8 mouse cellular contexts compared by ENCODE assay signal in the genomic region with DNA sequence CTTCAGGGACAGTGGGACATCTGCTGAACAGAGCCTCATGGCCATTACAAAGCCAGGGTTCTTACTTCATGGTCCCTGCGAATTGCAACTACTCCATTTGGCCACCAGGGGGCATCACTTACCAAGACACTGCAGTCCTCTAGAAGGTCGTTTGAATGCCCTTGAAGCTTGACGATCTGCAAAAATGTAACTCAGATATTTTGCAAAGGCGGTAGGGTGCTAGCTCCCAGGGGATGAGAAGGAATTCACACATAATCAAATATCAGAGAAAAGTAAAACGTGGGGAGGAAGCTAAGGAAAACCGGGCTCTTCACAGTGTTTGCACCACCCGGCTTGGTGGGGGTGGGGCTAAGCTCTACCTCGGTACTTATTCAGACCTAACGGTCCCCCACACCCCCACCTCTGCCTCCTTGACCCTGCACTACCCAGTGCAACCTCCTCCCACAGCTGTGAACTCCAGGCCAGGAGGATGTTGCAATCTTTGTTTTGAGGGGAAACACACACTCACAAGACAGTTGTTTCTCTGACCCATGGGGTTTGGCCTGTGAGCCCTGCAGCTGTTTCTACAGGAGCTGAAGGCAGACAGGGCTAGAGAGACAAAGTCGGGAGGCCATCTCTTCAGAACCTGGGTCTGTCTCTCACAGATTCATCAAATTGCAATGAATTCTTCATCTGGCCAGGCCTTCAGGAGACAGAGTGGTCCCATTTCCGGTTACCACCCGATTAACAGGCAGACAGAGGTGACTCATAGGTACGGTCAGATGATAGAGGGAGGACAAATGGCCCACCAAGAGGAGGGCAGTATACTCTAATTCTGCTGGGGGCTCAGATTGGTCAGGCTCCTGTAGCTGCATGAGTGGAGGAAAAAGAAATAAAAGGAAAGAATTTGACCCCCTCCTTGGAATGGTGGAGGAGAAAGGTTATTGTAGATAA.
DNase-seq lines count a peak whose midpoint lies in the region; ATAC-seq and TF ChIP-seq lines count a peak whose summit lies in the region.

No protein-coding gene starts in this region.

- 0 out of 2 replicates have a peak overlapping the region, but pooled peaks have one; percentile 14 for H3K9ac ChIP-seq in heart, adult 2 months (ENCODE audit: low read depth, low read length)
- no peak overlapping the region for H3K9ac ChIP-seq in limb, embryonic 14.5 days (ENCODE audit: low read depth, low read length, severe bottlenecking)
- H3K9ac ChIP-seq in midbrain, embryonic 16.5 days (ENCODE audit: low read depth, low read length), result peak overlapping the region; percentile 49; the same call in 1 of the 2 replicates

- H3K36me3 ChIP-seq in heart, adult 2 months (ENCODE audit: control insufficient read depth, insufficient read depth, low read length), result no peaks in the 10 kb centered on the region
- H3K36me3 ChIP-seq in kidney, adult 2 months (ENCODE audit: control insufficient read depth, insufficient read depth, low read length), result no peaks in the 10 kb centered on the region
- no peaks in the 10 kb centered on the region for H3K36me3 ChIP-seq in limb, embryonic 14.5 days (ENCODE audit: control insufficient read depth, insufficient read depth, low read length)
- H3K36me3 ChIP-seq in midbrain, embryonic 16.5 days (ENCODE audit: control insufficient read depth, insufficient read depth, low read length), result no peaks in the 10 kb centered on the region
- no peaks in the 10 kb centered on the region for H3K36me3 ChIP-seq in spleen, adult 2 months (ENCODE audit: control insufficient read depth, insufficient read depth, low read length)

- H3K27ac ChIP-seq in heart, adult 2 months, result peak overlapping the region; percentile 61
- H3K27ac ChIP-seq in kidney, adult 2 months (ENCODE audit: insufficient read depth, low read depth, low read length), result no peak overlapping the region
- no peak overlapping the region for H3K27ac ChIP-seq in limb, embryonic 14.5 days (replicated peaks; ENCODE audit: low read depth, low read length)
- 0 out of 2 replicates have a peak overlapping the region, but pooled peaks have one; percentile 7 for H3K27ac ChIP-seq in midbrain, embryonic 16.5 days (ENCODE audit: low read length)
- H3K27ac ChIP-seq in spleen, adult 2 months (ENCODE audit: insufficient read depth, low read length), result no peak overlapping the region

- intact Hi-C loops in heart, adult 2 months (cut with DNase I), result loop anchor here (1.0 to 10.0 kb wide), 6 partner anchors 86 to 1036 kb away; a partner anchor contains a TSS

- H3K4me2 ChIP-seq in limb, embryonic 14.5 days (replicated peaks; ENCODE audit: low read depth, low read length, severe bottlenecking), result peak overlapping the region; percentile 50
- H3K4me2 ChIP-seq in midbrain, embryonic 16.5 days (ENCODE audit: low read length), result peak overlapping the region; percentile 43

- peak overlapping the region; percentile 8; the same call in 1 of the 2 replicates for H3K4me3 ChIP-seq in heart, adult 2 months
- peak overlapping the region; percentile 31; the same call in 1 of the 2 replicates for H3K4me3 ChIP-seq in kidney, adult 2 months (ENCODE audit: insufficient read depth, low read depth, low read length)
- H3K4me3 ChIP-seq in limb, embryonic 14.5 days (replicated peaks; ENCODE audit: low read length), result peak overlapping the region; percentile 25
- H3K4me3 ChIP-seq in midbrain, embryonic 16.5 days (ENCODE audit: low read depth, low read length), result 0 out of 2 replicates have a peak overlapping the region, but pooled peaks have one; percentile 9
- peak overlapping the region; percentile 32 for H3K4me3 ChIP-seq in spleen, adult 2 months (ENCODE audit: extremely low read depth, insufficient read depth, insufficient read length)

- TF ChIP-seq CTCF in heart, adult 2 months (IDR thresholded peaks at IDR 0.05), result peak; percentile 91
- peak; percentile 88 for TF ChIP-seq CTCF in kidney, adult 2 months (conservative IDR thresholded peaks at IDR 0.05; ENCODE audit: insufficient read depth, insufficient read length, low read depth, low read length)
- TF ChIP-seq CTCF in spleen, adult 2 months (IDR thresholded peaks at IDR 0.05; ENCODE audit: extremely low read depth, insufficient read depth, insufficient read length, insufficient replicate concordance), result peak; percentile 79; the same call in 1 of the 2 replicates

- peak; percentile 56 for TF ChIP-seq EP300 in heart, adult 2 months (IDR thresholded peaks at IDR 0.05; ENCODE audit: insufficient read depth, low read depth, low read length)

- no peaks in the 10 kb centered on the region for H3K79me2 ChIP-seq in heart, adult 2 months (replicated peaks; ENCODE audit: control insufficient read depth, insufficient read depth, low read length)

- ATAC-seq in limb, embryonic 14.5 days (ENCODE audit: low FRiP score, low read depth), result peak; percentile 78
- peak; percentile 82 for ATAC-seq in midbrain, embryonic 16.5 days

- peak; percentile 84 for DNase-seq in layer of hippocampus, adult 11-12 months (ENCODE audit: low spot score)
- DNase-seq in layer of hippocampus, adult 9-10 months (ENCODE audit: low spot score), result no peak
- DNase-seq in embryo, embryonic 9.5 days (ENCODE audit: extremely low spot score), result peak; percentile 79
- peak; percentile 75 to 85 for DNase-seq in heart, adult 2 months
- peak; percentile 88 for DNase-seq in kidney, adult 2 months
- DNase-seq in limb, embryonic 14.5 days (ENCODE audit: low spot score), result peak; percentile 93
- peak; percentile 65 to 74 for DNase-seq in spleen, adult 2 months (ENCODE audit: low read depth in 1 of 2, low spot score in 2 of 2)

- H3K9me3 ChIP-seq in limb, embryonic 14.5 days (ENCODE audit: control insufficient read depth, low read length), result no peaks in the 10 kb centered on the region
- H3K9me3 ChIP-seq in midbrain, embryonic 16.5 days (replicated peaks; ENCODE audit: control insufficient read depth, low read length, poor library complexity, severe bottlenecking), result no peaks in the 10 kb centered on the region

- H3K27me3 ChIP-seq in heart, adult 2 months (ENCODE audit: control insufficient read depth, insufficient read depth, low read length), result no peaks in the 10 kb centered on the region
- H3K27me3 ChIP-seq in kidney, adult 2 months (replicated peaks; ENCODE audit: control insufficient read depth, insufficient read depth, low read length), result no peaks in the 10 kb centered on the region
- no peaks in the 10 kb centered on the region for H3K27me3 ChIP-seq in limb, embryonic 14.5 days (ENCODE audit: control insufficient read depth, insufficient read depth, low read length)
- H3K27me3 ChIP-seq in midbrain, embryonic 16.5 days (ENCODE audit: control insufficient read depth, insufficient read depth, low read depth, low read length), result no peaks in the 10 kb centered on the region
- no peaks in the 10 kb centered on the region for H3K27me3 ChIP-seq in spleen, adult 2 months (ENCODE audit: control insufficient read depth, insufficient read depth, low read length)

- H3K4me1 ChIP-seq in heart, adult 2 months (ENCODE audit: control insufficient read depth, insufficient read depth, low read length), result peaks cover 4% of the 10 kb centered on the region; the same call in 1 of the 2 replicates
- no peaks in the 10 kb centered on the region for H3K4me1 ChIP-seq in kidney, adult 2 months (ENCODE audit: control insufficient read depth, insufficient read depth, low read length)
- H3K4me1 ChIP-seq in limb, embryonic 14.5 days (ENCODE audit: control insufficient read depth, insufficient read depth, low read length), result peaks cover 6% of the 10 kb centered on the region
- H3K4me1 ChIP-seq in midbrain, embryonic 16.5 days (ENCODE audit: control insufficient read depth, insufficient read depth, low read length), result peaks cover 10% of the 10 kb centered on the region; the same call in 1 of the 2 replicates
- peaks cover 12% of the 10 kb centered on the region for H3K4me1 ChIP-seq in spleen, adult 2 months (ENCODE audit: control insufficient read depth, insufficient read depth, insufficient read length)

- TF ChIP-seq POLR2A in heart, adult 2 months (IDR thresholded peaks at IDR 0.05; ENCODE audit: insufficient read depth, low read depth, low read length), result no peak
- no peak for TF ChIP-seq POLR2A in kidney, adult 2 months (IDR thresholded peaks at IDR 0.05; ENCODE audit: low read depth, low read length)
- no peak for TF ChIP-seq POLR2A in limb, embryonic 14.5 days (IDR thresholded peaks at IDR 0.05; ENCODE audit: borderline replicate concordance, extremely low read depth, insufficient read depth, insufficient read length)
- TF ChIP-seq POLR2A in spleen, adult 2 months (IDR thresholded peaks at IDR 0.05; ENCODE audit: low read depth, low read length), result no peak

- WGBS in heart, adult 2 months, result 11% methylated on average over 13 of the region's 13 CpGs
- 10% methylated on average over 13 of the region's 13 CpGs for WGBS in kidney, adult 2 months
- 9% methylated on average over 13 of the region's 13 CpGs for WGBS in limb, embryonic 14.5 days
- 17% methylated on average over 13 of the region's 13 CpGs for WGBS in midbrain, embryonic 16.5 days
- 12% methylated on average over 13 of the region's 13 CpGs for WGBS in spleen, adult 2 months

Comparison
In these comparisons a context has a peak if more than half of its experiments do, and no peak if none do; other contexts are left out.
1. H3K27ac ChIP-seq: peak in heart, adult 2 months (single experiment) and midbrain, embryonic 16.5 days (single experiment); none in kidney, adult 2 months (single experiment), limb, embryonic 14.5 days (single experiment) and spleen, adult 2 months (single experiment).
2. Peak in every context shown above with its lines, with median percentiles within 50 percentile points of each other: H3K4me3 ChIP-seq and CTCF ChIP-seq.